Mouse (Mus musculus) kidney, postnatal 25 days (tissue): Measurements from ENCODE around the gene Dffb.

ENCODE experiments used
- DNase-seq, 2 experiments: peaks; one replicate each; pipeline ENCODE4 v3.0.0; 2021; ENCODE audit warnings: mixed read lengths in 2 of 2

The Dffb gene

GRCm38 (mm10) chr4:153974431-153975291, at the start of gene Dffb, which contains the start of gene Cep104:
Dffb (minus strand) TSS chr4:153975126.
Cep104 (plus strand) TSS chr4:153975194.
- DNase-seq: peak; percentile 96 to 97

GRCm38 (mm10) chr4:154023754-154024601, 49.1 kb upstream of the Dffb start:
- peak; percentile 55 to 88 for DNase-seq

GRCm38 (mm10) chr4:154022844-154023243, 47.9 kb upstream of the Dffb start:
- no peak for DNase-seq

GRCm38 (mm10) chr4:154022407-154022806, 47.5 kb upstream of the Dffb start:
- DNase-seq: peak; percentile 84 to 96

- peak; percentile 73 to 89 for DNase-seq
These were observed 46.5 kb upstream of the Dffb start for GRCm38 (mm10) chr4:154021432-154021831.

GRCm38 (mm10) chr4:154019571-154019970, 44.6 kb upstream of the Dffb start:
- peak; percentile 87 to 90 for DNase-seq

- DNase-seq: peak in 1 of 2 experiments; percentile 35
These were observed 40.5 kb upstream of the Dffb start for GRCm38 (mm10) chr4:154015476-154015875.

- DNase-seq: peak in 1 of 2 experiments; percentile 53
These were observed 37.4 kb upstream of the Dffb start for GRCm38 (mm10) chr4:154012132-154012882.

- peak; percentile 85 to 94 for DNase-seq
These were observed 36.7 kb upstream of the Dffb start, which contains the start of gene Lrrc47 for GRCm38 (mm10) chr4:154011646-154012089. Lrrc47 (plus strand) TSS chr4:154011731.

GRCm38 (mm10) chr4:154010907-154011645, 36.1 kb upstream of the Dffb start:
- DNase-seq: no peak

GRCm38 (mm10) chr4:154007759-154008158, 32.8 kb upstream of the Dffb start:
- peak in 1 of 2 experiments; percentile 50 for DNase-seq

- no peak for DNase-seq
These were observed 31.3 kb upstream of the Dffb start for GRCm38 (mm10) chr4:154006264-154006663.

- no peak for DNase-seq
These were observed 30.6 kb upstream of the Dffb start for GRCm38 (mm10) chr4:154005488-154005887.

- no peak for DNase-seq
These were observed 18.6 kb upstream of the Dffb start for GRCm38 (mm10) chr4:153993505-153993904.

- DNase-seq: peak; percentile 24 to 53
These were observed 17.8 kb upstream of the Dffb start for GRCm38 (mm10) chr4:153992715-153993114.

GRCm38 (mm10) chr4:153980470-153980869, 5.5 kb upstream of the Dffb start:
- no peak for DNase-seq

GRCm38 (mm10) chr4:153979243-153979642, 4.3 kb upstream of the Dffb start:
- DNase-seq: no peak

- DNase-seq: no peak
These were observed 842 bp upstream of the Dffb start for GRCm38 (mm10) chr4:153975768-153976167.

- peak in 1 of 2 experiments; percentile 32 for DNase-seq
These were observed 351 bp upstream of the Dffb start for GRCm38 (mm10) chr4:153975292-153975662.

GRCm38 (mm10) chr4:153968063-153968462, 6.9 kb downstream of the Dffb start:
- no peak for DNase-seq

- no peak for DNase-seq
These were observed 7.4 kb downstream of the Dffb start for GRCm38 (mm10) chr4:153967556-153967955.

GRCm38 (mm10) chr4:153966651-153967050, 8.3 kb downstream of the Dffb start:
- no peak for DNase-seq
